Mouse (Mus musculus): Measurements from ENCODE around the gene Akr1c12. TPM values are rescaled to one million over a fixed set of nuclear protein-coding genes. Genes with fewer than 3 reads are reported as not detected.

Gene Akr1c12
- polyA plus RNA-seq, 1 experiment from 2014 or later: 0.61 TPM

- Histone ChIP-seq H3K4me1 (ENCODE audit: insufficient read depth) (no peaks in the 10 kb centered on the region), H3K36me3 (ENCODE audit: insufficient read depth) (no peaks in the 10 kb centered on the region), H3K4me2 (peak overlapping the region; percentile 40), H3K9ac (no peak overlapping the region), H3K27ac (ENCODE audit: low read depth) (no peak overlapping the region), H3K4me3 (ENCODE audit: low read depth, low read length) (no peak overlapping the region), H3K27me3 (ENCODE audit: insufficient read depth, low read length) (no peaks in the 10 kb centered on the region), H3K9me3 (ENCODE audit: low read depth, low read length) (no peaks in the 10 kb centered on the region)
- ATAC-seq (ENCODE audit: insufficient read depth) (peak; percentile 93), DNase-seq (peak; percentile 63)
- 55% methylated on average over 3 of the region's 3 CpGs for WGBS
- no peak for TF ChIP-seq CTCF (IDR thresholded peaks at IDR 0.05; ENCODE audit: low read depth)
Measured at GRCm38 (mm10) chr13:4233536-4234172, 45.6 kb downstream of the Akr1c12 start.

- DNase-seq (peak; percentile 10), ATAC-seq (ENCODE audit: insufficient read depth) (peak; percentile 13; the same call in 1 of the 2 replicates)
- no peaks in the 10 kb centered on the region for H3K36me3 ChIP-seq (ENCODE audit: insufficient read depth)
- H3K9me3 ChIP-seq (ENCODE audit: low read depth, low read length): no peaks in the 10 kb centered on the region
- no peaks in the 10 kb centered on the region for H3K27me3 ChIP-seq (ENCODE audit: insufficient read depth, low read length)
- no peak overlapping the region for H3K4me3 ChIP-seq (ENCODE audit: low read depth, low read length)
- 59% methylated on average over 1 of the region's 1 CpGs for WGBS
- H3K9ac ChIP-seq: no peak overlapping the region
- peak overlapping the region; percentile 43; the same call in 1 of the 2 replicates for H3K27ac ChIP-seq (ENCODE audit: low read depth)
- no peak overlapping the region for H3K4me2 ChIP-seq
- no peaks in the 10 kb centered on the region for H3K4me1 ChIP-seq (ENCODE audit: insufficient read depth)
- no peak for TF ChIP-seq CTCF (IDR thresholded peaks at IDR 0.05; ENCODE audit: low read depth)
Measured at GRCm38 (mm10) chr13:4233135-4233534, 46.1 kb downstream of the Akr1c12 start.

- no peak for TF ChIP-seq CTCF (IDR thresholded peaks at IDR 0.05; ENCODE audit: low read depth)
- peak; percentile 16 for DNase-seq
- no peak overlapping the region for H3K9ac ChIP-seq
- H3K36me3 ChIP-seq (ENCODE audit: insufficient read depth): no peaks in the 10 kb centered on the region
- no peaks in the 10 kb centered on the region for H3K4me1 ChIP-seq (ENCODE audit: insufficient read depth)
- no peaks in the 10 kb centered on the region for H3K9me3 ChIP-seq (ENCODE audit: low read depth, low read length)
- no peak overlapping the region for H3K4me3 ChIP-seq (ENCODE audit: low read depth, low read length)
- WGBS: 70% methylated on average over 8 of the region's 8 CpGs
- no peak overlapping the region for H3K27ac ChIP-seq (ENCODE audit: low read depth)
- H3K4me2 ChIP-seq: no peak overlapping the region
- no peak for ATAC-seq (ENCODE audit: insufficient read depth)
- H3K27me3 ChIP-seq (ENCODE audit: insufficient read depth, low read length): no peaks in the 10 kb centered on the region
Measured at GRCm38 (mm10) chr13:4230841-4231623, 48.2 kb downstream of the Akr1c12 start.

- Histone ChIP-seq H3K4me1 (ENCODE audit: insufficient read depth) (no peaks in the 10 kb centered on the region), H3K4me2 (no peak within 1 kb of the TSS), H3K4me3 (ENCODE audit: low read depth, low read length) (no peak within 1 kb of the TSS), H3K36me3 (ENCODE audit: insufficient read depth) (no peaks in the 10 kb centered on the region), H3K9me3 (ENCODE audit: low read depth, low read length) (no peaks in the 10 kb centered on the region), H3K9ac (no peak within 1 kb of the TSS), H3K27me3 (ENCODE audit: insufficient read depth, low read length) (no peaks in the 10 kb centered on the region), H3K27ac (ENCODE audit: low read depth) (no peak within 1 kb of the TSS)
- WGBS: 61% methylated on average over 1 of the region's 1 CpGs
- DNase-seq (peak; percentile 44), ATAC-seq (ENCODE audit: insufficient read depth) (no peak)
- TF ChIP-seq CTCF (IDR thresholded peaks at IDR 0.05; ENCODE audit: low read depth): no peak
Measured at GRCm38 (mm10) chr13:4228441-4228840, 50.8 kb downstream of the Akr1c12 start, which contains the start of gene Akr1c19. TSS of gene Akr1c19 (plus strand) at chr13:4228700.

Other genes starting within 250 kb of the Akr1c12 start
- gene Akr1c14, start 230.4 kb downstream of the Akr1c12 start, polyA plus RNA-seq (2014; fragmentation: Nextera tagmentation; extraction: Ambion mirVana): 0.70 and 0.92 TPM in 2 replicates
- gene Akr1c18, start 128.8 kb downstream of the Akr1c12 start, polyA plus RNA-seq (2014; fragmentation: Nextera tagmentation; extraction: Ambion mirVana): 0.22 and 0.57 TPM in 2 replicates
- gene Akr1c13, start 88.3 kb downstream of the Akr1c12 start, polyA plus RNA-seq (2014; fragmentation: Nextera tagmentation; extraction: Ambion mirVana): 3.8 and 4.4 TPM in 2 replicates
- 10.6 and 13.3 TPM in 2 replicates for gene Akr1c19, start 50.7 kb downstream of the Akr1c12 start, polyA plus RNA-seq (2014; fragmentation: Nextera tagmentation; extraction: Ambion mirVana)
- gene Akr1c6, start 154.9 kb upstream of the Akr1c12 start, polyA plus RNA-seq (2014; fragmentation: Nextera tagmentation; extraction: Ambion mirVana): not detected in 2 replicates
- gene Akr1c20, start 243.9 kb upstream of the Akr1c12 start, polyA plus RNA-seq (2014; fragmentation: Nextera tagmentation; extraction: Ambion mirVana): not detected in 2 replicates

Measured in lung, embryonic 14.5 days (tissue).